Mouse (Mus musculus) C2C12 (cell line): ENCODE data around the gene Wif1.

ENCODE experiments used
- CEBPB ChIP-seq: IDR thresholded peaks from one replicate; pipeline ENCODE4 v1.6.1; 2011; ENCODE audit warnings: low read depth, mild to moderate bottlenecking, control low read depth, moderate library complexity
- CTCF ChIP-seq: IDR thresholded peaks from one replicate; pipeline ENCODE4 v1.5.1; 2011; ENCODE audit not compliant: control insufficient read depth, insufficient read depth, insufficient read length
- USF1 ChIP-seq: IDR thresholded peaks from one replicate; pipeline ENCODE4 v1.6.1; 2011; ENCODE audit warnings: low read depth, mild to moderate bottlenecking, control low read depth, moderate library complexity

DNA sequence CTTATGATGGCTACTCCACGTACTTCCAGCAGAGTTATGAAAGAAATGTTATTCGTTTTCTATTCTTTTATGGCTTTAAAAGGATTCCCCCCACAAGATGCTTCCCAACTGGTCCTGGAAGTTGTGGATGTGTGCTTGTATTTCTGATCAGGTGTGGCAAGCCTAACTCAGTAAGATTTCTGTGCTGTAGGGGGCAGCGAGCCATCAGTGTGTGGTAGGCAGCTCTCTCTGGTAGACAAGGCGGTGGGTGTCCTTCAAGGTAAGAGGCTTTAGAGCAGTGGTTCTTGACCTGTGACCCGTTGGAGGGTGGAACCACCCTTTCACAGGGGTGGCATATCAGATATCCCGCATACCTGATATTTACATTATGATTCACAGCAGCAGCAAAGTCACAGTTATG is 23.1 kb downstream of the Wif1 start:
- TF ChIP-seq CTCF (no peak), CEBPB (no peak), USF1 (no peak)
